Mouse (Mus musculus): ENCODE results near the gene Fam178b. TPM values are rescaled to one million over a fixed set of nuclear protein-coding genes. Genes with fewer than 3 reads are reported as not detected.
A peak's percentile ranks its signal among the peaks of the same experiment; 100 is the strongest.

Fam178b gene
- polyA plus RNA-seq, 1 experiment: 9.8 TPM

DNA sequence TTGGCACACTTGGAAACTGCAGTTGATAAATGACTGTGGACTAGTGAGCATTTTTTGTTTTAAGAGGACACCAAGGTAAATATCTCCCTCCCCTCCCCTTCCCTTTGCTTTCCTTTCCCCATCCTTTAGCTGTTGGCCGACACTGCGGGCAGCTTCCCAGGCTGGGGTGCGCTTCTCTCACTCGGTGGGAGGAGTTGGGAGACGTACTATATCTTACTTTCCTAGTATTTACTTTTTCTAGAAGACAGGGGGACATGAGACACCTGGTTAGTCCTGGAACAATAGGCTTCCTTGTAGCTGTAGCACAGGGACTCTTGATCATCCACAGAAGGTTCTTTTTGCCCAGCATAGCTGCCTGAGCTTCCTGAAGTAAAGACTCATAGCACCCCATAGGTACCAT lies 158.9 kb downstream of the Fam178b start:
- no peak overlapping the region for H3K9ac ChIP-seq (ENCODE audit: low read depth, poor library complexity, severe bottlenecking)
- H3K9me3 ChIP-seq (replicated peaks; ENCODE audit: control insufficient read depth, insufficient read depth, low read length, poor library complexity, severe bottlenecking): no peaks in the 10 kb centered on the region
- no peaks in the 10 kb centered on the region for H3K4me1 ChIP-seq (ENCODE audit: control insufficient read depth, insufficient read depth, low read length)
- TF ChIP-seq EP300 (IDR thresholded peaks at IDR 0.05; ENCODE audit: insufficient read depth, low read depth, low read length) (no peak), CTCF (IDR thresholded peaks at IDR 0.05; ENCODE audit: low read depth, low read length) (no peak), POLR2A (IDR thresholded peaks at IDR 0.05; ENCODE audit: insufficient read depth, low read length) (no peak)
- no peak overlapping the region for H3K27ac ChIP-seq (ENCODE audit: insufficient read depth, low read length)
- H3K4me3 ChIP-seq (ENCODE audit: low read depth, low read length): no peak overlapping the region
- no peaks in the 10 kb centered on the region for H3K27me3 ChIP-seq (ENCODE audit: control insufficient read depth, insufficient read depth, low read length, poor library complexity, severe bottlenecking)
- H3K36me3 ChIP-seq (ENCODE audit: control insufficient read depth, insufficient read depth, low read length, poor library complexity, severe bottlenecking): peaks cover 32% of the 10 kb centered on the region

GRCm38 (mm10) chr1:36523332-36524013 lies 159.5 kb downstream of the Fam178b start:
- Histone ChIP-seq H3K36me3 (ENCODE audit: control insufficient read depth, insufficient read depth, low read length, poor library complexity, severe bottlenecking) (peaks cover 32% of the 10 kb centered on the region), H3K27me3 (ENCODE audit: control insufficient read depth, insufficient read depth, low read length, poor library complexity, severe bottlenecking) (no peaks in the 10 kb centered on the region), H3K4me1 (ENCODE audit: control insufficient read depth, insufficient read depth, low read length) (no peaks in the 10 kb centered on the region), H3K27ac (ENCODE audit: insufficient read depth, low read length) (no peak overlapping the region), H3K4me3 (ENCODE audit: low read depth, low read length) (no peak overlapping the region), H3K9me3 (replicated peaks; ENCODE audit: control insufficient read depth, insufficient read depth, low read length, poor library complexity, severe bottlenecking) (no peaks in the 10 kb centered on the region), H3K9ac (ENCODE audit: low read depth, poor library complexity, severe bottlenecking) (no peak overlapping the region)
- TF ChIP-seq CTCF (IDR thresholded peaks at IDR 0.05; ENCODE audit: low read depth, low read length) (no peak), POLR2A (IDR thresholded peaks at IDR 0.05; ENCODE audit: insufficient read depth, low read length) (no peak), EP300 (IDR thresholded peaks at IDR 0.05; ENCODE audit: insufficient read depth, low read depth, low read length) (no peak)

DNA sequence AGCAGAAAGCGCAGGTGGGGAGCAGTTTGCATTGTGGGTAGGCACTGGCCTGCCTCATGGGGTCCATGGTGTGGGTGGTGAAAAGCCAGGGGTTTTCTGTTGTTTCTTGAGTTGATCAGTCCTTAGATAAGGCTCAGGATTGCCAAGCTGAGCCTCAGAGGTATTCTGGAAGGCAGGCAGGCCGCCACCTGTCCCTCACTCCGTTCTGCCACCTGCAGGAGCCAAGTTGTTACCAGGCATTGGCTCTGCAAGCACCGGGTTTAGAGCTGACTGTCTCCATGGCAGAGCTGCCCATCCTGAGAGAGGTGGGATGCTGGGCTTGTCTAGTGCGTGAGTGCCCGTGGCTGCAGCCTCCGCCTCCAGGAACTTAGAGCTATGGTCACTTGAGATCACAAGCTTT lies 160.8 kb downstream of the Fam178b start:
- H3K4me3 ChIP-seq (ENCODE audit: low read depth, low read length): no peak overlapping the region
- peaks cover 32% of the 10 kb centered on the region for H3K36me3 ChIP-seq (ENCODE audit: control insufficient read depth, insufficient read depth, low read length, poor library complexity, severe bottlenecking)
- TF ChIP-seq POLR2A (IDR thresholded peaks at IDR 0.05; ENCODE audit: insufficient read depth, low read length) (no peak), CTCF (IDR thresholded peaks at IDR 0.05; ENCODE audit: low read depth, low read length) (no peak), EP300 (IDR thresholded peaks at IDR 0.05; ENCODE audit: insufficient read depth, low read depth, low read length) (no peak)
- H3K27me3 ChIP-seq (ENCODE audit: control insufficient read depth, insufficient read depth, low read length, poor library complexity, severe bottlenecking): no peaks in the 10 kb centered on the region
- H3K27ac ChIP-seq (ENCODE audit: insufficient read depth, low read length): no peak overlapping the region
- no peaks in the 10 kb centered on the region for H3K4me1 ChIP-seq (ENCODE audit: control insufficient read depth, insufficient read depth, low read length)
- H3K9ac ChIP-seq (ENCODE audit: low read depth, poor library complexity, severe bottlenecking): no peak overlapping the region
- no peaks in the 10 kb centered on the region for H3K9me3 ChIP-seq (replicated peaks; ENCODE audit: control insufficient read depth, insufficient read depth, low read length, poor library complexity, severe bottlenecking)

DNA sequence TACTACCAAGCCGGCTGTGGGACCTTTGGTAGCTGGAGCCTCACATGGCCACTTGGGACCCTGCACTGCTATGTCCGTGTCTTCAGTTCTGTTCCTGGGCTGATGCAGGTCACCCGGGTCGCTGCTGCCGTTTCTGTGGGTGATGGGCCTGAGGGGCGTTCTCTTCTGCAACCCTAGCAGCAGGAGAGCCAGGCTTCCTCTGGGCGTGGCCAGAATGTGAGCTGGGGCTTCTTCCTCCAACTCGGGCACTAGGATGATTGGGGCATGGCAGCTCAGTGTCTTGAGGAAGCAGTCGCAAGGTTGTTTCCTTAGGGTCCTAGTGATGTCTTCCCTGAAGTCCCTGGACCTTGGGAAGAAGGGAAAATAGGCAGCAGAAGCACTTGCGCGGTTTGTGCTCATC lies 163.4 kb downstream of the Fam178b start:
- TF ChIP-seq EP300 (IDR thresholded peaks at IDR 0.05; ENCODE audit: insufficient read depth, low read depth, low read length) (no peak), CTCF (IDR thresholded peaks at IDR 0.05; ENCODE audit: low read depth, low read length) (no peak), POLR2A (IDR thresholded peaks at IDR 0.05; ENCODE audit: insufficient read depth, low read length) (no peak)
- H3K27ac ChIP-seq (ENCODE audit: insufficient read depth, low read length): no peak overlapping the region
- no peaks in the 10 kb centered on the region for H3K9me3 ChIP-seq (replicated peaks; ENCODE audit: control insufficient read depth, insufficient read depth, low read length, poor library complexity, severe bottlenecking)
- peaks cover 33% of the 10 kb centered on the region for H3K36me3 ChIP-seq (ENCODE audit: control insufficient read depth, insufficient read depth, low read length, poor library complexity, severe bottlenecking)
- H3K4me3 ChIP-seq (ENCODE audit: low read depth, low read length): no peak overlapping the region
- no peak overlapping the region for H3K9ac ChIP-seq (ENCODE audit: low read depth, poor library complexity, severe bottlenecking)
- peaks cover 2% of the 10 kb centered on the region for H3K4me1 ChIP-seq (ENCODE audit: control insufficient read depth, insufficient read depth, low read length)
- H3K27me3 ChIP-seq (ENCODE audit: control insufficient read depth, insufficient read depth, low read length, poor library complexity, severe bottlenecking): no peaks in the 10 kb centered on the region

DNA sequence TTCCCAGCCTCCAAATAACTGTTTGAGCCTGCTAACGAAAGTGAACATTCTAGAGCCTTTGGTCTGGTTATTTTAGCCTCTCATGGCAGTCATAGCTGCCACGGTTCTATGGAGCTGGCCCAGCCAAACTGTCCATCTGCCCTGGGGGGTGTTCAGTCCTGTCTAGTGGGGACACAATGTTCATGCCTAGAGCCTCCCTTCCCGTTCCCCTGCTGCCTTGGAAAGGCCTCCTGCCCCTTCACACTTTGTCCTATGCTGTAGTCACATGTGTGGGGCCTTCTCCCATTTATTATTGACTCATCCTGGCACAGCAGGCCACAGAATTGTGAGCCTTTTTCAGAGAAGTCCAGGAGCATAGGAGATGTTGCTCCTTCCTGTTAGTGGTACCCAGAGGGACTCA lies 164.7 kb downstream of the Fam178b start:
- no peaks in the 10 kb centered on the region for H3K27me3 ChIP-seq (ENCODE audit: control insufficient read depth, insufficient read depth, low read length, poor library complexity, severe bottlenecking)
- H3K9ac ChIP-seq (ENCODE audit: low read depth, poor library complexity, severe bottlenecking): no peak overlapping the region
- no peaks in the 10 kb centered on the region for H3K9me3 ChIP-seq (replicated peaks; ENCODE audit: control insufficient read depth, insufficient read depth, low read length, poor library complexity, severe bottlenecking)
- peaks cover 2% of the 10 kb centered on the region for H3K4me1 ChIP-seq (ENCODE audit: control insufficient read depth, insufficient read depth, low read length)
- H3K4me3 ChIP-seq (ENCODE audit: low read depth, low read length): no peak overlapping the region
- no peak overlapping the region for H3K27ac ChIP-seq (ENCODE audit: insufficient read depth, low read length)
- no peak for TF ChIP-seq EP300 (IDR thresholded peaks at IDR 0.05; ENCODE audit: insufficient read depth, low read depth, low read length)
- TF ChIP-seq POLR2A (IDR thresholded peaks at IDR 0.05; ENCODE audit: insufficient read depth, low read length): no peak
- TF ChIP-seq CTCF (IDR thresholded peaks at IDR 0.05; ENCODE audit: low read depth, low read length): no peak
- peaks cover 24% of the 10 kb centered on the region for H3K36me3 ChIP-seq (ENCODE audit: control insufficient read depth, insufficient read depth, low read length, poor library complexity, severe bottlenecking)

DNA sequence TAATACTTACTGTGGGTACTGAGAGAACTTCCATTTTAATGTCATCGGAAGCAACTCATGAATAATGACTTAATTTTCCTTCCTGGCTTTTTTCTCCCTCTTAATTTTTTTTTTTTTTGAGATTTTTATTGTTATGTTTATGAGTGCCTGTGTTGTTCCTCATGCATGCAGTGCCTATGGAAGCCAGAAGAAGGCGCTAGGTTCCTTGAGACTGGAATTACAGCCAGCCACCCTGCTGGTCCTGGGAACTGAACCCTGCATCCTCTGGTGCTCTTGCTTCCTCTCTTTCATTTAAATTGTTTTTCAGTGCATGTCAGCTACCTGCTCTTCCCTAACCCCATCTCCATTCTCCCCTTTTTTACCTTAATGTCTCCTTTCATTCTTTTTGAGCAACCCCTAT lies 169.3 kb downstream of the Fam178b start:
- no peak overlapping the region for H3K27ac ChIP-seq (ENCODE audit: insufficient read depth, low read length)
- TF ChIP-seq EP300 (IDR thresholded peaks at IDR 0.05; ENCODE audit: insufficient read depth, low read depth, low read length) (no peak), POLR2A (IDR thresholded peaks at IDR 0.05; ENCODE audit: insufficient read depth, low read length) (no peak), CTCF (IDR thresholded peaks at IDR 0.05; ENCODE audit: low read depth, low read length) (peak; percentile 71)
- H3K36me3 ChIP-seq (ENCODE audit: control insufficient read depth, insufficient read depth, low read length, poor library complexity, severe bottlenecking): 0 out of 2 replicates have a peak, but pooled peaks cover 8% of the 10 kb centered on the region
- no peak overlapping the region for H3K4me3 ChIP-seq (ENCODE audit: low read depth, low read length)
- no peak overlapping the region for H3K9ac ChIP-seq (ENCODE audit: low read depth, poor library complexity, severe bottlenecking)
- H3K27me3 ChIP-seq (ENCODE audit: control insufficient read depth, insufficient read depth, low read length, poor library complexity, severe bottlenecking): no peaks in the 10 kb centered on the region
- H3K9me3 ChIP-seq (replicated peaks; ENCODE audit: control insufficient read depth, insufficient read depth, low read length, poor library complexity, severe bottlenecking): no peaks in the 10 kb centered on the region
- peaks cover 2% of the 10 kb centered on the region for H3K4me1 ChIP-seq (ENCODE audit: control insufficient read depth, insufficient read depth, low read length)
